Mouse (Mus musculus) embryo, embryonic 10 days (tissue): Measurements from ENCODE around the gene Sucnr1.
A peak's percentile ranks its signal among the peaks of the same experiment; 100 is the strongest.
"Not testable (repeated sequence)": the region's sequence is repeated elsewhere in the genome, so short reads cannot be mapped to it uniquely, and the experiment has no call there.

Source experiments
- DNase-seq: peaks from one replicate; pipeline ENCODE4 v3.0.0-alpha.2; 2015; ENCODE audit warnings: low spot score

Sucnr1 gene

GRCm38 (mm10) chr3:60081648-60082047, at the start of gene Sucnr1:
Gene Sucnr1, plus strand, starts transcription at chr3:60081869.
- no peak for DNase-seq

DNA sequence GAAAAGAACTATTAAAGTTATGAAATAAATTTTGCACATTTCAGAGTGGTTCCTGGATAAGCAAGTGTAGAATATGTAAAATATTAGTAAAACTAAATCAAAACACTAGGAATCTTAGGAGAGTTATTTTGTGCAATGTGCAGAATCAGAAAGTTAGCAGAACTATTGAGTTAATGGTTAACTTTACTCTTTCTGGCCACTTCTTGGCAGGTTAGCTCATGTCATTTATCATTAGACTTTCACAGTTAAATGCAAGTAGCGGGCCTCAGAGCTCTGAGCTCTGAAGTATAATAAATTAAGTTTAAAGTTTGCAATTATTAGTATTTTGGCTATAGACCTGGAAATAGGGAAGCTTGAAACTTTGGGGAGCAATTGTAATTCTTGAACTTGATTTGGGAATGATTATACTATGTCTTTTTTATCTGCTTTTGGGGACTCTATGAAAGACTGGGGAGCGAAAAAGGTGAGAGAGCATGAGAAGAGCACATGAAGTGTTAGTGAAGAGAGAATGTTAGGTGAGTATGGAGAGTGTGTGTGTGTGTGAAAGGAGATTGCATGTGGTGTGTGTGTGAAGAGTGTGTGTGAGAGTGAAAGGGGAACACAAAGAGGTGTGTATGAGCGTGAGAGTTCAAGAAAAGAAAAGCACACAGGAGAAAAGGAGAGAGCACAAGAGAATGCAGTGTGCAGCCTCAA, 35.3 kb upstream of the Sucnr1 start:
- no peak for DNase-seq

DNA sequence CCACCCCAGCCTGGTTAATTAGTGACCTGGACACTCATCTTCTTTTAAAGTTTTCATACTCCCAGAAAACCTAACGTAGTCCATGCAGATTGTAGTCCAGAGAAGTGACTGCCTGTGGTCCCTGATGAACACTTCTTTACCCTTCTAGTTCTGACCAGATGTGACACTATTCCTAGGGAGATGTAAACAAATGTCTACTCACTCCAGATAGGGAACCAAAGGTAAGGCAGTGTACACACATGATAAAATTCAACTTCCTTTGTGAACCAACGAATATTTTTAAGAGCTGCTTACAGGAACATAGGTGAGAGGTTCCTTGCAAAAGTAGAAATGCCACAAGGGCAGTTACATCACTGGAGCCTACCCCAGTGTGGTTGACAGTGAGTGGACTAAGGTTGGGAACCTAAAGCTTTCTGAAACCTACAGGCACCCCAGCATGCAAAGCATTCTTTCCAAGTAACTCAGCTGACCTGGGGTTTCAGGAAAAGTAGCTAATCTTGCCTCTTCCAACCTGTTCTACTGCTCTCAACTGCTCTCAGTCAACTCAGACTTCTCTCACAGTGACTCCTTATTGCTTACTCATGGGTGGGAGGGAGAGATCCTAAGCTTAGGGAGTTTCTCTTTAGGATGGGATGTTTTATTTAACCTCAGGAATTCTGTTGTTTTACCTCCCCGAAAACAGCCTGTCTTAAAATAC, 28.3 kb upstream of the Sucnr1 start:
- no peak for DNase-seq

DNA sequence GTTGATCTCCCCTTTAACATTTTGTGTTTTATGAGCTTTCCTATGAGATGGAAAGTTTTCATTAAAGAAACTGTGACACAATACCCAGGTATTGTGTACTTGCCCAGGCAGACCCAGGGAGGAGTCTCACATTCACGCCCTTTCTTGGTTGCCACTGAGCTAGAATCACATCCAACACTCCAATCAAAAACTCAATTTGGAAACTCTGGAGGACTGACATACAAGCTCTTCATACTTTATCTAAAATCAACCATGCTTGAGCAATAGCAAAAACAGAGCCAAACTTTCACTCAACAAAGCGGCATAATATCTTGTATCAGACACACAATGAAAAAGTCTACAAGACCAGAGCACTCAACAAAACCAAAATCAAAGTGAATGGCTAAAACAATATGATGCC, 27.7 kb upstream of the Sucnr1 start:
- no peak for DNase-seq

DNA sequence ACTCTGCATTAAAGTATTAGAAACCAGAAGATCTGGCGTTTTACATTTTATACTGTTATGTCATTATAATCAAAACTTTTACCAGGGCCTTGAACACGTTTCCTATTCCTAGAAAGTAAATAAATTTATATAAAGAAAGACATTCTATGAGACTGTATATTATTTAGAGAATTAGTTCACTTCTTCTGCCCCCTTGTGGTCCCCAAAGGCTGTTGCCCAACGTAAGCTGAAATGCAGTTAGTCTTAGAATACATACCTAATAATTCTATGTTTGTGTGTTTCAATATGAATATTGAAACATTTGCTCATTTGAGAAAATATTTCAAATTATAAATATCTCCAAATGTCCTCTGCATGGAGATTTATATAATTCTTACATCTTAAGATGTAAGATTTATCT, 25.2 kb upstream of the Sucnr1 start:
- peak; percentile 37 for DNase-seq

DNA sequence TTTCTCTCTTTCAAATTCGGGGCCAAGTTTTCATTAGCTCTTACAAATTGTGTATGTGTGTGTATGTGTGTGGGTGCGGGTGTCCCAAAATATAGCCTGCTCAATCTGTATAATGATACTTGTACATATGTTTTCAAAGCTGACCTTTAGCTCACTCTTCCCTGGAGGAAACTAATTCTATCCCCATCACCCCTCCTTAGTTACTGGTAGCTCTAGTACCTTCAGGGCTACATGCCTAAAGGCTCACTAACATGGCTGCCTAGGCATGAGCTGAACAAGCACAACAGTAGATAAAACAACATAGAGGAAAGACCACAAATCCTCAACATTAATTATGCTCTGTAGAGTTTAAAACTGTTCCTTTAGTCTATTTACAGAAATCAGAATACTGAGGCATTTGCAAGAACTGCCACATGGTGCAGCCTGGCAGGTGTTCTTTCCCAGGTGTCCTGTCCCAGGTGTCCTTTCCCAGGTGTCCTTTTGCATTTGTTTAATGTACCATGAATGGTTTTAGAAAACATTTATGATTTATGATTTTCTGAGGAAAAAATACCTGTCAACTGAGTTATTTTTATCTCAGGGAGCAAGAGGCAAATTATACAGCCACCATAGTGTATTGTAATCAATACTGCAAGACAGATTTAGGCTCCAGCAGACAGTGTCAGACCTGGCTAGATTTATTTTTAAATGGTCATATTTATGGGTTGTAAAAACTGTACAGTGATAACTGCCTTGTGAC, 24.4 kb upstream of the Sucnr1 start:
- DNase-seq, result no peak

GRCm38 (mm10) chr3:60057809-60058082, 23.9 kb upstream of the Sucnr1 start:
- no peak for DNase-seq

DNA sequence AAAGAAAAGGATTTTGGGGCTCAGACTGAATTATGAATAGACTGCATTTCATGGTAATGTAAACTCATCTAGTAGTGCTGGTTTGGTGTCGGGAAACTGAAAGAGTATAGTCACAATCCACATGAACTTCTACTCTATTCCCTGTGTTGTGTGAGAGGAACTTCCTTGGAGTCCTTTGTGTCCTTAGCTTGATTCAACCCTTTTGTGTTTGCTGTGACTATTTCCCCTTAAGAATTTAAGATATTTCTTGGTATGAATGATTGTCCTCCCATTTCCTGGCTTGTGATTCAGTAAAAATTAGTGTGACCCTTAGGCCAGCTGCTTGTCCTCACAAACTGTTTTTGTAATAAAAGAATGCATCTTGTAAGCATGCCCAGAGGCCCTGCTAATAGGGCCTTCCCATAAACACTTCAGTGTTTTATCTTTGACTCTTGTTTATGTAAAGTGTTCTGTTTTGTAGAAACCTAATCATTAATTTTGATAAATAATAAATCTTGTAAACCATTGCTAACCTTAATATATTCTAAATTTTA, 2.7 kb upstream of the Sucnr1 start:
- no peak for DNase-seq

GRCm38 (mm10) chr3:60080572-60080971, 1.1 kb upstream of the Sucnr1 start:
- no peak for DNase-seq

- DNase-seq, result no peak
These were observed 1.1 kb downstream of the Sucnr1 start for GRCm38 (mm10) chr3:60082746-60083145.

DNA sequence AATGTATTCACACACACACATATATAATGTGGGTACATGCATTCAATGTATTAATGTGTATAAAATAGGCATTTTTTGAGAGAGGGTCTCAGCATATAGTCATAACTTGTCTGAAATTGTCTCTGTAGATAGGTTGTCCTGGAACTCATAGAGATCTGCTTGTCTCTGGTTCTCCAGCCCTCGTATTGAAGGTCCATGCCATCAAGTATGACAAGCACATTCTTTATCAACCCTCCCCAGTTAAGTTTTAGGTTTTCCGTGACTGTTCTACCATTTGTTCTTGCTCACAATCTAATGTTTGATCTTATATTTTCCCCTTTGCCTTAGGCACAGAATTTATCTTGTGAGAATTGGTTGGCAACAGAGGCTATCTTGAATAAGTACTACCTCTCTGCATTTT, 4.1 kb downstream of the Sucnr1 start:
- DNase-seq, result no peak

- DNase-seq, result no peak
These were observed 9.7 kb downstream of the Sucnr1 start for GRCm38 (mm10) chr3:60091321-60091720.

- no peak for DNase-seq
These were observed 12.9 kb downstream of the Sucnr1 start for GRCm38 (mm10) chr3:60094386-60095156.

DNA sequence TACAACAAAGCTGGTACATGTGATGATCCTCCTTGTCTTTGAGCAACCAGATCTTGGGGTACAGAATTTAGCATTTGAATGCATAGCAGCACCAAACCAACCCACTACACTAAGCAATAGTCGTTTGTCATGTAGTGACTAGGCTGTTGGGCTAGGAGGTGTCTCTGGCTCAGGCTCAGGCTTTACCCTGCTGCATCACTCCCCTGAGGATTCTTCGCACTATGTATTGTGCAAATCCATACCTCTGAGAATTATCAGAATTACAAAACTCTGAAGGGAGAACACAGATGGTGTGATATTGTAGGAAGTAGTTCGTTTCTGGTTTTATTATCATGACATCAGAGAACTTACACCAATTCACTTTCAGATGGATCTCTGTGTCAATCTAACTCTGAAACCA, 15.3 kb downstream of the Sucnr1 start:
- no peak for DNase-seq

DNA sequence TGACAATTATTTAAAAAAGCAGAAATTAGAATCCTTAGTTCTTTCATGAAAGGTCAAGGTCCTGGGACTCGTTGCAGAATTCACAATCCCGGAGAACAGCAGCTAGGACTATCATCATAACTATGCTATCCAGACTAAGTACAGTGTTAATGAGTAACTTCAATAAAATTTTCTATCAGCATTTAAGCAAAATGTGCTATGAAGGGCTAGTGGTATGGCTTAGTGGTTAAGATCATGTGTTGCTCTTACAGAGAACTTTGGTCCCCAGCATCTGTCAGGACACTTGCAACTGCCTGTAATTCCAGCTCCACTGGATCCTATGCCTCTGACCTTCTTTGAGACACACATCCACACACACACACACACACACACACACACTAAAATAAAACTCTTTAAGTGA, 15.8 kb downstream of the Sucnr1 start:
- DNase-seq, result no peak

- DNase-seq, result no peak
These were observed 16.9 kb downstream of the Sucnr1 start for GRCm38 (mm10) chr3:60098521-60098920.

DNA sequence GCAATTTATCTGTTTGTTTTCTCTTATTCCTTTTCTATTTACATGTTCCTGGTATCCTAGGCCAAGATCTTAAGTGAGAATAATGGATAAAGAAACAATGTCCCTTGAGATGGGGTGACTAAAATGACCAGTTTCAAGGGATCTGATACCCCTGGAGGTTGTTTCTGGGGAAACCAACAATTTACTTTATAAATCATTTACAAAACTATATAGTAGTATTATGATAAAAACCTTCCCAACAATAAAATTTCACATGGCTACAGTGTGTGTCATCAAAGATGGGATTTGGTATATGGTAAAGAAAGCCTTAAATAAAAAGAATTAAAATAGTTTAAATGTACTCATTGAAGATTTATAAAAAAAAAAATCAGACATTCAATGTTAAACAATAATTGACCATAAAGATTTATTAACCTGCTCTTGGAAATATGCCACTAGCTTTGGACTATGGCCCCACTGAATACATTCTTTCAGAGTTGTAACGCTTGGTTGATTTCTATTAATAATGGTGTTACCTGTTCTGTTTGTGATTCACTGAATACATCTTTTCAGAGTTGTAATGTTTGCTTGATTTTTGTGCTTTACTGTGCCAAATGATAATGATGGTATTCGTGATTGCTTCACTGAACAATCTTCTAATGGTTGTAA, 22.9 kb downstream of the Sucnr1 start:
- no peak for DNase-seq

DNA sequence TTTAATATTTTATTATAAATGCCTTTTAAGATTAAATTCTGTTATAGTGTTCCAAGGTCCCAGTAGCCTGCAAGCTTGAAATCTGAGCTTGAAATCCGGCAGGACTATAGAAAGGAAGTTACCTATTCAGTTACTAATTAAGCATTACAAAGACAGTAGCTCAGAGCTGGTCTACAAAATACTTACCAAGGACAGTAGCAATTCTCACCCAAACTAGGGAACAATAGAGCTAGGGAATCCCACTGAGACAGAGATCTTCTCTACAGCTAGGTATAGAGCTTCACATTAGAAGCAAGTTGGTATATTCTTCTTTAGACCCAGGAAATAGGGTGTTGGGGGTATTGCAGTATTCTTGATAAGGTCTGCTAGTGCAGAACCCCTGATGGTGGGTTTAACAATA, 24.8 kb downstream of the Sucnr1 start:
- not testable (repeated sequence) for DNase-seq

DNA sequence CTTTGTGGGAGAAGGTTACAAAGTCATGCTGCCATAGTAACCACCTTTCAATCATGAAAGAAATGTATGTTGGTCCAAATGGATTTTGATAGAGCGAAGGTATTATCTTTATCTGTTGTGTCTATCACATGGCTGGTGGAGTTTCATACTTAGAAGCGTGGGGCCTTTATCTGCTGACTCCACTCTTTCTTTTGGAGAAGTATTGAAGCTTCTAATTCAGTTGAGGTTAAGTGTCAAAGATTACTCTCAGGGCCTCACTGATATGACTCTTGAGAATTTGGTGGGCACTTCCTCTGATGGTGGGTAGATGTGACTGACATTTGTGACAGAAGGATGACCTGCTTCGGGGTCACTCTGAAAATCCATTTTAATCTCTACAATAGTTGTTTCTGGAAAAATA, 26.1 kb downstream of the Sucnr1 start:
- DNase-seq, result no peak

DNA sequence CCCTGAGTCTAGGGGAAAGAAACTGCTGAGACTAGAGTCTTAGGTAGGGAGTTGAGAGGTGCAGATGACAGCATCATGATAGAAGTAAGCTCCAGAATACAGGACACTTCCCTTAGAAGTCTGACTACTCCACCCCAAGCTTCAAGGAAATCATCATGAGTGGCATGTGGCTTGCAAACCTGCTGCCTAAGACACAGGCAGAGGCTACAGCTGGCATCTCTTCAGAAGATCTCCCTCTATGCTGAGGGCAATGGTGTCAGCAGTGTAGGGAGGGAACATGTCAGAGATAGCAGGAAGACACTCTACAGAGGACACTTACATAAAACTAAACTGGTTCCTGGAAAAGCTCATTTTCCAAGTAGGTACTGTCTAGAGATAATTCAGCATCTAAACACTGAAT, 27.1 kb downstream of the Sucnr1 start:
- DNase-seq, result no peak

- DNase-seq, result no peak
These were observed 29.6 kb downstream of the Sucnr1 start for GRCm38 (mm10) chr3:60111135-60111710.
